Mouse (Mus musculus): Measurements from ENCODE around the gene Eml3.

Eml3 gene

DNA sequence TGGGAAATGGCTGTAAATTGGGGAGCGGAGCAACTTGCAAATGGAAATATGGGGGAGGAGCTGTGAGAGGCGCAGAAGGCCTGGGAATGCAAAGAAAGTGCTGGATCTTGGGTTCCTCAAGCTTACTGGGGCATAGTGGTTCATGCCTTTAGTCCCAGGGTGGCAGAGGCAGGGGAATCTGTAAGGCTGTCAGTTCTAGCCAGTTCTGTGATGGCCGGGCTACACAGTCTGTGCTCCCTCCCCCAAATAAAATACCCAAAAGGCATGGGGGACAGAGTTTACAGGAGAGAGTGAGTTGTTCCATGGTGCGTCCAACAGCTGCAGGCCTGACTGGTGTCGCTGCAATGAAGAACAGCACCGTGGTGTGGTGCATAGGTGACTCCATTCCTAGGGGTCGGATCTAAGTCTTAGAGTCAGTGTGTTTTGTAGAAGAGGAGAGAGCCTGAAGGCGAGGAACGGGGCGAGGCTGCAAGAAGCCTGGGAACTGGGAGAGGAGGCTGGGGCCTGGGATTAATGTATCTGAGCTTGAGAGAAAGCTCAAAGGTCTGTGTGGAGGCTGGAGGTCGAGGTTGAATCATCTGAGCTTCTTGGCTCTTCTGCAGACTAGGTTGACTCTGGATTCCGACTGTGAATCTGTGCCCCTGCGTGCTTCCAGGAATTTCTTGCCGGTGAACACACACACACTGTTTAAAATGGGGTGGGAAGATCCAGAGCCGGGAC lies 59.2 kb downstream of the Eml3 start:
- DNase-seq (ENCODE audit: low spot score): no peak

DNA sequence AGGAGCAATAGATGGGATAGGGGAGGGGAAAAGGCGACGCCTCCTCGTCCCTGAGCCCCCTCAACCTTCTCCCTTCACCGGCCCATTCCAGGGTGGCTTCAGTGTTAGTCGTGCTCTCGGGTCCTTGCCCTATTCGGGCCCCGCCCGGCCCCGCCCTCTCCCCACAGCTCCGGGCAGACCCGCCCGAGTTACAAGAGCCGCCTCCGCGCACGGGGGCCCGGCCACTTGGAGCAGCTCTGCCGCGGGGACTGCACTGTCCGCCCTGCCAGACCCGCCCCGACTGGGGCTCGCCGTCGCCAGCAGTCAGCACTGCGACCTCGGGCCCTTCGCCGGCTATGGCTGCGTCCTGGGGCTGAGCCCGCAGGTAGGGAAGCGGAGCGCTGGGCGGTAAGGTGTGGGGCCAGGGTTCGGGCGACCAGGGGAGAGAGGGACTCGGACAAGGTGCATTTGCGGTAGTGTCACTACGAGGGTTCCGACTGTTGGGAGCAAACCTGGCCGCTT lies 59.8 kb downstream of the Eml3 start, which contains the start of gene Ahnak:
Gene Ahnak (plus strand): TSS at position 219 of the 501 bp plus-strand sequence.
- no peak for DNase-seq (ENCODE audit: low spot score)

GRCm38 (mm10) chr19:8989567-8990431 lies 60.4 kb downstream of the Eml3 start:
- DNase-seq (ENCODE audit: low spot score): no peak

GRCm38 (mm10) chr19:8990432-8991102 lies 61.2 kb downstream of the Eml3 start:
- no peak for DNase-seq (ENCODE audit: low spot score)
